Comparison of ENCODE assay signal across 10 mouse cellular contexts in genomic region chr2:71338145-71338796, GRCm38 (mm10). TPM values are rescaled to one million over a fixed set of nuclear protein-coding genes. Genes with fewer than 3 reads are reported as not detected.
DNase-seq lines count a peak whose midpoint lies in the region; ATAC-seq and TF ChIP-seq lines count a peak whose summit lies in the region.
"Had no signal": no experiment of that assay in that cellular context is flagged by ENCODE, and none has a peak within 500 bp of the region (broad histone marks: within the 10 kb centered on the region; RNA-seq: fewer than 3 reads in every experiment).

No protein-coding gene starts in this region.

- peak overlapping the region; percentile 40 for H3K4me2 ChIP-seq in liver, embryonic 12.5 days
- H3K4me2 ChIP-seq: lung, embryonic 15.5 days had no signal

- peak overlapping the region; percentile 30; the same call in 1 of the 2 replicates for H3K4me3 ChIP-seq in spleen, adult 2 months (ENCODE audit: extremely low read depth, insufficient read depth, insufficient read length)
- no peak overlapping the region for H3K4me3 ChIP-seq in liver, embryonic 12.5 days
- H3K4me3 ChIP-seq: lung, embryonic 15.5 days; myocyte had no signal

- H3K27ac ChIP-seq in spleen, adult 2 months (ENCODE audit: insufficient read depth, low read length), result no peak overlapping the region
- 0 out of 2 replicates have a peak overlapping the region, but pooled peaks have one; percentile 32 for H3K27ac ChIP-seq in liver, embryonic 12.5 days
- H3K27ac ChIP-seq: kidney, postnatal 0 days; lung, embryonic 15.5 days had no signal

- no peak for ATAC-seq in liver, embryonic 12.5 days
- peak; percentile 93 for ATAC-seq in neutrophil, adult 5-6 weeks (ENCODE audit: extremely low read depth, insufficient number of reproducible peaks, low FRiP score, poor library complexity, severe bottlenecking)

- H3K9ac ChIP-seq in liver, embryonic 12.5 days, result 0 out of 2 replicates have a peak overlapping the region, but pooled peaks have one; percentile 8
- H3K9ac ChIP-seq: lung, embryonic 15.5 days had no signal

- DNase-seq in spleen, adult 2 months (ENCODE audit: low read depth in 1 of 2, low spot score in 2 of 2), result peak; percentile 8 to 27
- no peak for DNase-seq in spleen, adult 18-20 months
- DNase-seq in MEL-GATA-1-ER (ENCODE audit: extremely low read depth, low read depth), result peak; percentile 95
- no peak for DNase-seq in adrenal gland, postnatal 4 days (ENCODE audit: low spot score in 2 of 2)
- DNase-seq in urinary bladder, postnatal 10 days (ENCODE audit: low spot score), result no peak

- peaks cover 4% of the 10 kb centered on the region; the same call in 1 of the 2 replicates for H3K4me1 ChIP-seq in spleen, adult 2 months (ENCODE audit: control insufficient read depth, insufficient read depth, insufficient read length)
- H3K4me1 ChIP-seq in liver, embryonic 12.5 days, result peaks cover 27% of the 10 kb centered on the region
- H3K4me1 ChIP-seq: lung, embryonic 15.5 days had no signal

- no peaks in the 10 kb centered on the region for H3K9me3 ChIP-seq in liver, embryonic 12.5 days (replicated peaks)
- H3K9me3 ChIP-seq: lung, embryonic 15.5 days had no signal

- TF ChIP-seq POLR2A in spleen, adult 2 months (IDR thresholded peaks at IDR 0.05; ENCODE audit: low read depth, low read length), result no peak

- H3K27me3 ChIP-seq in spleen, adult 2 months (ENCODE audit: control insufficient read depth, insufficient read depth, low read length), result no peaks in the 10 kb centered on the region
- H3K27me3 ChIP-seq in liver, embryonic 12.5 days (replicated peaks), result no peaks in the 10 kb centered on the region
- H3K27me3 ChIP-seq: lung, embryonic 15.5 days had no signal

- H3K36me3 ChIP-seq in spleen, adult 2 months (ENCODE audit: control insufficient read depth, insufficient read depth, low read length), result peaks cover 4% of the 10 kb centered on the region
- H3K36me3 ChIP-seq in liver, embryonic 12.5 days, result peaks cover 22% of the 10 kb centered on the region
- H3K36me3 ChIP-seq: lung, embryonic 15.5 days had no signal

- 22% methylated on average over 12 of the region's 12 CpGs for WGBS in spleen, adult 2 months
- WGBS in liver, embryonic 12.5 days (ENCODE audit: insufficient replicate concordance), result 23% methylated on average over 12 of the region's 12 CpGs

- no peak for TF ChIP-seq CTCF in spleen, adult 2 months (IDR thresholded peaks at IDR 0.05; ENCODE audit: extremely low read depth, insufficient read depth, insufficient read length, insufficient replicate concordance)

RNA-seq across cellular contexts. Expression of gene Slc25a12, which starts 29.3 kb away (rescaled TPM):
- polyA plus RNA-seq in spleen, adult 2 months (2012; rRNA removed), result 18.5 and 25.9 TPM in 2 replicates
- polyA plus RNA-seq in liver, embryonic 12.5 days (2016; fragmentation: Nextera tagmentation; extraction: Ambion mirVana), result 31.1 and 31.2 TPM in 2 replicates
- total RNA-seq in neutrophil, adult 5-6 weeks (2017), result 36.6 and 40.6 TPM in 2 replicates
- total RNA-seq in adrenal gland, postnatal 4 days (2021), result 10 to 100 TPM; 81.7 to 81.8 TPM

RNA-seq across cellular contexts. Expression of gene Hat1, which starts 50.5 kb away (rescaled TPM):
- 2.5 and 3.4 TPM in 2 replicates for polyA plus RNA-seq in spleen, adult 2 months (2012; rRNA removed)
- polyA plus RNA-seq in liver, embryonic 12.5 days (2016; fragmentation: Nextera tagmentation; extraction: Ambion mirVana), result 162 and 165 TPM in 2 replicates
- 33.9 and 37.0 TPM in 2 replicates for total RNA-seq in neutrophil, adult 5-6 weeks (2017)
- 10 to 100 TPM; 54.9 to 56.0 TPM for total RNA-seq in adrenal gland, postnatal 4 days (2021)

Comparison
In these comparisons a context has a peak if more than half of its experiments do, and no peak if none do; other contexts are left out.
1. DNase-seq: peak in spleen, adult 2 months (2 of 2) and MEL-GATA-1-ER (single experiment); none in spleen, adult 18-20 months (0 of 2), adrenal gland, postnatal 4 days (0 of 2) and urinary bladder, postnatal 10 days (single experiment).